Mouse (Mus musculus) gastrocnemius, adult 18-20 months (tissue): ENCODE results near the gene Ptrh1. TPM values are rescaled to one million over a fixed set of nuclear protein-coding genes. Genes with fewer than 3 reads are reported as not detected.

ENCODE experiments used
- DNase-seq: peaks from one replicate; pipeline ENCODE4 v3.0.0; 2021; ENCODE audit warnings: low spot score
- total RNA-seq, 2 experiments: library from RNA; stranded (reverse); gene quantifications; 2 replicates each; pipeline ENCODE4 v1.2.3; 2021

Ptrh1 gene
- total RNA-seq, 2 experiments from 2014 or later: 1.2 to 1.6 TPM

- DNase-seq: no peak
These were observed 18.9 kb upstream of the Ptrh1 start for GRCm38 (mm10) chr2:32756674-32757055.

- DNase-seq: peak; percentile 98
These were observed 18.3 kb upstream of the Ptrh1 start, which contains the start of gene Tor2a for GRCm38 (mm10) chr2:32757056-32757845. Gene Tor2a, plus strand, starts transcription at chr2:32757234.

GRCm38 (mm10) chr2:32758503-32758902 lies 17.1 kb upstream of the Ptrh1 start:
- DNase-seq: no peak

- no peak for DNase-seq
These were observed 16.6 kb upstream of the Ptrh1 start for GRCm38 (mm10) chr2:32759001-32759400.

GRCm38 (mm10) chr2:32761361-32761760 lies 14.2 kb upstream of the Ptrh1 start:
- DNase-seq: no peak

- no peak for DNase-seq
These were observed 13.7 kb upstream of the Ptrh1 start for GRCm38 (mm10) chr2:32761859-32762258.

- no peak for DNase-seq
These were observed 12.2 kb upstream of the Ptrh1 start for GRCm38 (mm10) chr2:32763353-32763752.

- peak; percentile 32 for DNase-seq
These were observed 8.3 kb upstream of the Ptrh1 start for GRCm38 (mm10) chr2:32767241-32767640.

GRCm38 (mm10) chr2:32768661-32769285 lies 6.8 kb upstream of the Ptrh1 start:
- DNase-seq: no peak

- DNase-seq: no peak
These were observed 6.1 kb upstream of the Ptrh1 start for GRCm38 (mm10) chr2:32769327-32770085.

GRCm38 (mm10) chr2:32771886-32772285 lies 3.7 kb upstream of the Ptrh1 start:
- DNase-seq: no peak

GRCm38 (mm10) chr2:32772626-32773279 lies 2.8 kb upstream of the Ptrh1 start:
- DNase-seq: no peak

- no peak for DNase-seq
These were observed 606 bp downstream of the Ptrh1 start for GRCm38 (mm10) chr2:32776192-32776591.

GRCm38 (mm10) chr2:32778081-32778480 lies 2.5 kb downstream of the Ptrh1 start:
- DNase-seq: no peak

- DNase-seq: peak; percentile 76
These were observed 3.5 kb downstream of the Ptrh1 start for GRCm38 (mm10) chr2:32779131-32779530.

GRCm38 (mm10) chr2:32779714-32780113 lies 4.1 kb downstream of the Ptrh1 start:
- no peak for DNase-seq

GRCm38 (mm10) chr2:32781710-32782109 lies 6.1 kb downstream of the Ptrh1 start:
- no peak for DNase-seq

GRCm38 (mm10) chr2:32784048-32784681 lies 8.6 kb downstream of the Ptrh1 start, which contains the start of gene Cfap157:
Gene Cfap157, minus strand, starts transcription at chr2:32784428.
- DNase-seq: peak; percentile 43

- DNase-seq: peak; percentile 36
These were observed 11.6 kb downstream of the Ptrh1 start for GRCm38 (mm10) chr2:32787176-32787575.

- DNase-seq: no peak
These were observed 13.0 kb downstream of the Ptrh1 start for GRCm38 (mm10) chr2:32788581-32788980.

GRCm38 (mm10) chr2:32791297-32791696 lies 15.7 kb downstream of the Ptrh1 start:
- DNase-seq: peak; percentile 80
